27 mouse cellular contexts compared by ENCODE assay signal in genomic region chr4:149815586-149815985, GRCm38 (mm10).
"Had no signal": no experiment of that assay in that cellular context is flagged by ENCODE, and none has a peak within 500 bp of the region (broad histone marks: within the 10 kb centered on the region; RNA-seq: fewer than 3 reads in every experiment).

No protein-coding gene starts in this region.

- H3K4me3 ChIP-seq: limb, embryonic 10.5 days; limb, embryonic 12.5 days; limb, embryonic 13.5 days; limb, embryonic 15.5 days; liver, embryonic 12.5 days; liver, embryonic 13.5 days; liver, embryonic 15.5 days; lung, embryonic 15.5 days; megakaryocyte, embryonic 14.5 days; midbrain, embryonic 10.5 days; midbrain, embryonic 12.5 days; midbrain, embryonic 13.5 days; midbrain, embryonic 15.5 days; myocyte; neural tube, embryonic 12.5 days had no signal

- H3K27ac ChIP-seq: limb, embryonic 10.5 days; limb, embryonic 12.5 days; limb, embryonic 13.5 days; limb, embryonic 15.5 days; liver, embryonic 12.5 days; liver, embryonic 13.5 days; liver, embryonic 14.5 days; liver, embryonic 15.5 days; lung, embryonic 15.5 days; macrophage; midbrain, embryonic 10.5 days; midbrain, embryonic 12.5 days; midbrain, embryonic 13.5 days; midbrain, embryonic 15.5 days; neural tube, embryonic 12.5 days had no signal

- H3K4me1 ChIP-seq: liver, embryonic 12.5 days; liver, embryonic 13.5 days; liver, embryonic 15.5 days had no signal

- H3K27me3 ChIP-seq: midbrain, embryonic 15.5 days had no signal

- H3K9me3 ChIP-seq: limb, embryonic 10.5 days; limb, embryonic 12.5 days; limb, embryonic 13.5 days; limb, embryonic 15.5 days; liver, embryonic 12.5 days; liver, embryonic 13.5 days; liver, embryonic 15.5 days; lung, embryonic 15.5 days; midbrain, embryonic 10.5 days; midbrain, embryonic 12.5 days; midbrain, embryonic 13.5 days; midbrain, embryonic 15.5 days; neural tube, embryonic 12.5 days had no signal

- H3K36me3 ChIP-seq: limb, embryonic 10.5 days; limb, embryonic 12.5 days; limb, embryonic 13.5 days; limb, embryonic 15.5 days; liver, embryonic 12.5 days; liver, embryonic 13.5 days; liver, embryonic 15.5 days; lung, embryonic 15.5 days; midbrain, embryonic 10.5 days; midbrain, embryonic 12.5 days; midbrain, embryonic 13.5 days; midbrain, embryonic 15.5 days; neural tube, embryonic 12.5 days had no signal

- DNase-seq: left cerebral cortex, postnatal 4 days; liver; liver, embryonic 13.5 days; liver, postnatal 0 days; lung, adult 2 months; lung, embryonic 14.5 days; lung, postnatal 10 days; lung, postnatal 14 days; lung, postnatal 36 days; lung, postnatal 4 days; midbrain, embryonic 14.5 days had no signal
